Mouse (Mus musculus) MEL (cell line): ENCODE results near the gene Cmklr1. TPM values are rescaled to one million over a fixed set of nuclear protein-coding genes. Genes with fewer than 3 reads are reported as not detected.

ENCODE experiments used
- DNase-seq: peaks from one replicate; pipeline ENCODE4 v3.0.0; 2011; ENCODE audit warnings: low read depth, low spot score
- H3K27ac ChIP-seq: 2 replicates; pipeline ENCODE4 v1.5.1; 2012; ENCODE audit warnings: low read depth, mild to moderate bottlenecking, control low read depth, low read length, moderate library complexity; ENCODE audit not compliant: control insufficient read depth
- H3K27me3 ChIP-seq, 2 experiments: fragments of 150-350 bp in 1 of 2; sonication (generic) in 1 of 2; 2 replicates each; pipeline ENCODE4 v1.6.1; 2012; ENCODE audit warnings: low read length in 2 of 2, mild to moderate bottlenecking in 2 of 2, improper control_type of control experiment in 1 of 2, moderate library complexity in 1 of 2; ENCODE audit not compliant: insufficient read depth in 2 of 2, control insufficient read depth in 1 of 2
- H3K36me3 ChIP-seq, 2 experiments: 2 replicates each; pipeline ENCODE4 v1.6.1; 2012 to 2014; ENCODE audit warnings: low read length in 2 of 2, improper control_type of control experiment in 1 of 2, inconsistent platforms in 1 of 2, mild to moderate bottlenecking in 1 of 2; ENCODE audit not compliant: insufficient read depth in 2 of 2, control insufficient read depth in 1 of 2
- H3K4me1 ChIP-seq, 2 experiments: fragments of 150-350 bp in 1 of 2; sonication (generic) in 1 of 2; 2 replicates each; pipeline ENCODE4 v1.6.1; 2012; ENCODE audit warnings: low read length in 2 of 2, improper control_type of control experiment in 1 of 2, mild to moderate bottlenecking in 1 of 2; ENCODE audit not compliant: insufficient read depth in 2 of 2, control insufficient read depth in 1 of 2
- H3K4me3 ChIP-seq, 2 experiments: fragments of 150-350 bp in 1 of 2; sonication (generic) in 1 of 2; 2 replicates each; pipeline ENCODE4 v1.5.1; 2012; ENCODE audit warnings: low read depth in 2 of 2, low read length in 2 of 2, mild to moderate bottlenecking in 2 of 2, moderate library complexity in 2 of 2, control low read depth in 1 of 2, improper control_type of control experiment in 1 of 2; ENCODE audit not compliant: control insufficient read depth in 1 of 2, insufficient read depth in 1 of 2
- H3K79me2 ChIP-seq: 2 replicates; pipeline ENCODE4 v1.6.1; 2012; ENCODE audit warnings: mild to moderate bottlenecking, low read length, moderate library complexity; ENCODE audit not compliant: control insufficient read depth, poor library complexity, insufficient read depth
- H3K9ac ChIP-seq: 2 replicates; pipeline ENCODE4 v1.6.1; 2012; ENCODE audit warnings: low read depth, mild to moderate bottlenecking, control low read depth, low read length, moderate library complexity; ENCODE audit not compliant: control insufficient read depth, poor library complexity, severe bottlenecking
- H3K9me3 ChIP-seq: fragments of 150-350 bp; sonication (generic); replicated peaks from 2 replicates; pipeline ENCODE4 v1.6.1; 2012; ENCODE audit warnings: mild to moderate bottlenecking, low read length, improper control_type of control experiment, moderate library complexity; ENCODE audit not compliant: insufficient read depth
- CHD1 ChIP-seq: IDR thresholded peaks from 2 replicates; pipeline ENCODE4 v1.6.1; 2012; ENCODE audit warnings: low read depth, mild to moderate bottlenecking, inconsistent platforms, low read length, improper control_type of control experiment
- CHD2 ChIP-seq: IDR thresholded peaks from 2 replicates; pipeline ENCODE4 v1.6.1; 2011; ENCODE audit warnings: low read length, improper control_type of control experiment
- ELF1 ChIP-seq: IDR thresholded peaks from 2 replicates; pipeline ENCODE4 v1.6.1; 2014; ENCODE audit warnings: low read depth, mild to moderate bottlenecking, inconsistent platforms, low read length, improper control_type of control experiment, moderate library complexity
- EP300 ChIP-seq, 2 experiments: IDR thresholded peaks; 2 replicates each; pipeline ENCODE4 v1.6.1; 2011; ENCODE audit warnings: improper control_type of control experiment in 2 of 2, low read length in 2 of 2, low read depth in 1 of 2, mild to moderate bottlenecking in 1 of 2
- ETS1 ChIP-seq: IDR thresholded peaks from 2 replicates; pipeline ENCODE4 v1.6.1; 2012; ENCODE audit warnings: low read depth, mild to moderate bottlenecking, inconsistent platforms, low read length, improper control_type of control experiment, moderate library complexity
- GABPA ChIP-seq: IDR thresholded peaks from 2 replicates; pipeline ENCODE4 v1.6.1; 2012; ENCODE audit warnings: low read depth, mild to moderate bottlenecking, inconsistent platforms, low read length, improper control_type of control experiment, moderate library complexity
- GATA1 ChIP-seq: IDR thresholded peaks from 2 replicates; pipeline ENCODE4 v1.6.1; 2011; ENCODE audit warnings: low read depth, low read length, improper control_type of control experiment
- JUND ChIP-seq: IDR thresholded peaks from 2 replicates; pipeline ENCODE4 v1.6.1; 2011; ENCODE audit warnings: low read depth, mild to moderate bottlenecking, improper control_type of control experiment, low read length
- MXI1 ChIP-seq: IDR thresholded peaks from 2 replicates; pipeline ENCODE4 v1.6.1; 2011; ENCODE audit warnings: mild to moderate bottlenecking, low read depth, low read length, improper control_type of control experiment
- MYC ChIP-seq: IDR thresholded peaks from 2 replicates; pipeline ENCODE4 v1.6.1; 2011; ENCODE audit warnings: low read depth, mild to moderate bottlenecking, low read length, improper control_type of control experiment, moderate library complexity
- NRF1 ChIP-seq: IDR thresholded peaks from 2 replicates; pipeline ENCODE4 v1.6.1; 2014; ENCODE audit warnings: low read depth, mild to moderate bottlenecking, inconsistent platforms, low read length, improper control_type of control experiment, moderate library complexity; ENCODE audit not compliant: poor library complexity, insufficient read depth, severe bottlenecking
- POLR2A ChIP-seq, 2 experiments: IDR thresholded peaks; 2 replicates each; pipeline ENCODE4 v1.6.1; 2011 to 2012; ENCODE audit warnings: low read length in 2 of 2, mild to moderate bottlenecking in 2 of 2, control low read depth in 1 of 2, improper control_type of control experiment in 1 of 2, low read depth in 1 of 2, moderate library complexity in 1 of 2; ENCODE audit not compliant: control insufficient read depth in 1 of 2, insufficient read depth in 1 of 2, poor library complexity in 1 of 2
- RAD21 ChIP-seq: IDR thresholded peaks from 2 replicates; pipeline ENCODE4 v1.6.1; 2011; ENCODE audit warnings: mild to moderate bottlenecking, low read depth, low read length, improper control_type of control experiment
- RCOR1 ChIP-seq: IDR thresholded peaks from 2 replicates; pipeline ENCODE4 v1.6.1; 2012; ENCODE audit warnings: low read depth, mild to moderate bottlenecking, inconsistent platforms, low read length, improper control_type of control experiment
- TAL1 ChIP-seq: IDR thresholded peaks from 2 replicates; pipeline ENCODE4 v1.6.1; 2012; ENCODE audit warnings: mild to moderate bottlenecking, inconsistent platforms, low read length, moderate library complexity, mixed read lengths
- TCF12 ChIP-seq: IDR thresholded peaks from 2 replicates; pipeline ENCODE4 v1.6.1; 2014; ENCODE audit warnings: low read depth, mild to moderate bottlenecking, inconsistent platforms, low read length, improper control_type of control experiment, moderate library complexity
- UBTF ChIP-seq: IDR thresholded peaks from 2 replicates; pipeline ENCODE4 v1.6.1; 2012; ENCODE audit warnings: low read depth, mild to moderate bottlenecking, inconsistent platforms, low read length, improper control_type of control experiment, moderate library complexity, borderline replicate concordance; ENCODE audit not compliant: insufficient read depth
- USF2 ChIP-seq, 2 experiments: IDR thresholded peaks; 2 replicates each; pipeline ENCODE4 v1.6.1; 2011 to 2012; ENCODE audit warnings: improper control_type of control experiment in 2 of 2, low read length in 2 of 2, borderline replicate concordance in 1 of 2, inconsistent platforms in 1 of 2, low read depth in 1 of 2, mild to moderate bottlenecking in 1 of 2; ENCODE audit not compliant: insufficient read depth in 1 of 2
- ZMIZ1 ChIP-seq: IDR thresholded peaks from 2 replicates; pipeline ENCODE4 v1.6.1; 2012; ENCODE audit warnings: low read depth, mild to moderate bottlenecking, inconsistent platforms, low read length, improper control_type of control experiment, moderate library complexity
- ZNF384 ChIP-seq: IDR thresholded peaks from 2 replicates; pipeline ENCODE4 v1.6.1; 2012; ENCODE audit warnings: low read depth, mild to moderate bottlenecking, inconsistent platforms, low read length, improper control_type of control experiment
- polyA plus RNA-seq, 2 experiments: library from polyadenylated mRNA; stranded (reverse) in 1 of 2; unstranded in 1 of 2; fragments of >175 nt in 1 of 2; fragments of >200 nt in 1 of 2; gene quantifications; 2 replicates each; pipeline versions ENCODE4 v1.2.1 to v1.2.4; 2012; ENCODE audit warnings: low replicate concordance in 2 of 2, low read depth in 1 of 2; ENCODE audit not compliant: insufficient read length in 2 of 2, insufficient read depth in 1 of 2, missing spikeins in 1 of 2
- total RNA-seq: library from RNA; depleted of rRNA; stranded (reverse); fragments of 300-350 nt; gene quantifications from 2 replicates; pipeline ENCODE4 v1.2.3, GENCODE M21; 2012

The Cmklr1 gene
- total and polyA plus RNA-seq, 3 experiments: not detected

DNA sequence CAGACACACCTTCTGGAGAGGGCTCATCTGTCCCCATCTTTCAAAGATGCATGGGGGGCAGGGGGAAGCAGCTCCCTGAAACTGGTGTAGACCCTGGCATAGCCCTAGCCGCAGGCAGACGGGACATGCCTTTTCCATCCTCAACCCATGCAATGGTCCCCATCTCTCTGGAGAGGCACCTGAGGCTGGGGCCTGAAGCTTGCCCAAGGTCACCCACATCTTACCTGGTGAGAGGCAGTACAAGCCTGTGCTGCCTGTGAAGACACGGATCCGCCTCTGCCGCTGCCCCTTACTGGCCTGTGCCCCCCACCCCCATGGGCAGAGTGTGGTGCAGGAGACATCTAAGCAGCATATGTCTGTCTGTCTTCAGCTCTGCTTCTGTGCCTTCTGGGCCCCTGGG is 23.2 kb downstream of the Cmklr1 start:
- no peak for TF ChIP-seq MXI1

GRCm38 (mm10) chr5:113626352-113626751 is 23.9 kb downstream of the Cmklr1 start:
- DNase-seq: no peak
- no peaks in the 10 kb centered on the region for H3K27me3 ChIP-seq
- H3K9ac ChIP-seq: no peak overlapping the region
- no peak overlapping the region for H3K4me3 ChIP-seq
- TF ChIP-seq ZMIZ1: no peak
- no peak for TF ChIP-seq MXI1
- TF ChIP-seq TCF12: no peak
- TF ChIP-seq ELF1: no peak
- no peak for TF ChIP-seq UBTF
- TF ChIP-seq RAD21: no peak
- no peak for TF ChIP-seq GATA1
- no peak for TF ChIP-seq GABPA
- no peak for TF ChIP-seq JUND
- TF ChIP-seq EP300 (IDR thresholded peaks at IDR 0.05; ENCODE audit: low read depth in 1 of 2, low read length in 2 of 2): no peak
- no peak for TF ChIP-seq ZNF384
- TF ChIP-seq MYC: no peak
- TF ChIP-seq RCOR1: no peak
- TF ChIP-seq CHD1: no peak
- TF ChIP-seq USF2 (IDR thresholded peaks at IDR 0.05; ENCODE audit: borderline replicate concordance in 1 of 2, insufficient read depth in 1 of 2, low read depth in 1 of 2, low read length in 2 of 2): no peak
- TF ChIP-seq POLR2A (IDR thresholded peaks at IDR 0.05; ENCODE audit: control insufficient read depth in 1 of 2, insufficient read depth in 1 of 2, low read depth in 1 of 2, low read length in 2 of 2, poor library complexity in 1 of 2): no peak
- TF ChIP-seq NRF1: no peak
- no peak for TF ChIP-seq ETS1
- TF ChIP-seq TAL1: no peak
- TF ChIP-seq CHD2: no peak
- no peaks in the 10 kb centered on the region for H3K4me1 ChIP-seq
- no peak overlapping the region for H3K27ac ChIP-seq
- H3K9me3 ChIP-seq: no peaks in the 10 kb centered on the region
- H3K36me3 ChIP-seq: no peaks in the 10 kb centered on the region
- H3K79me2 ChIP-seq: no peaks in the 10 kb centered on the region

More for the DNA sequence above, 23.2 kb downstream of the Cmklr1 start:
- Histone ChIP-seq H3K4me1 (no peaks in the 10 kb centered on the region), H3K9me3 (no peaks in the 10 kb centered on the region), H3K79me2 (no peaks in the 10 kb centered on the region), H3K36me3 (no peaks in the 10 kb centered on the region), H3K4me3 (no peak overlapping the region), H3K27ac (no peak overlapping the region), H3K27me3 (no peaks in the 10 kb centered on the region), H3K9ac (no peak overlapping the region)
- DNase-seq: no peak
